Mouse (Mus musculus) hindbrain, embryonic 13.5 days (tissue): Measurements from ENCODE around the gene Golm1. TPM values are rescaled to one million over a fixed set of nuclear protein-coding genes. Genes with fewer than 3 reads are reported as not detected.

Experiments used
- ATAC-seq: fragments of 200-750 bp; cut with Nextera tagmentation; 2 replicates; pipeline ENCODE4 v1.8.0; 2017; ENCODE audit warnings: moderate TSS enrichment; ENCODE audit not compliant: low FRiP score
- H3K27ac ChIP-seq: fragments of 300-500 bp; sonication (generic); 2 replicates; pipeline ENCODE4 v1.5.1; 2015; ENCODE audit warnings: inconsistent platforms, mild to moderate bottlenecking, moderate library complexity
- H3K27me3 ChIP-seq: fragments of 300-500 bp; sonication (generic); 2 replicates; pipeline ENCODE4 v1.6.1; 2015; ENCODE audit warnings: mild to moderate bottlenecking, inconsistent platforms
- H3K36me3 ChIP-seq: fragments of 300-500 bp; sonication (generic); 2 replicates; pipeline ENCODE4 v1.6.1; 2015; ENCODE audit warnings: mild to moderate bottlenecking, inconsistent platforms
- H3K4me1 ChIP-seq: fragments of 300-500 bp; sonication (generic); replicated peaks from 2 replicates; pipeline ENCODE4 v1.6.1; 2015; ENCODE audit warnings: inconsistent platforms
- H3K4me2 ChIP-seq: fragments of 300-500 bp; sonication (generic); 2 replicates; pipeline ENCODE4 v1.6.1; 2015; ENCODE audit warnings: inconsistent platforms, mild to moderate bottlenecking, moderate library complexity
- H3K4me3 ChIP-seq: fragments of 300-500 bp; sonication (generic); 2 replicates; pipeline ENCODE4 v1.5.1; 2015; ENCODE audit warnings: mild to moderate bottlenecking, inconsistent platforms
- H3K9ac ChIP-seq: fragments of 300-500 bp; sonication (generic); 2 replicates; pipeline ENCODE4 v1.6.1; 2015; ENCODE audit warnings: mild to moderate bottlenecking, inconsistent platforms
- H3K9me3 ChIP-seq: fragments of 300-500 bp; sonication (generic); 2 replicates; pipeline ENCODE4 v1.6.1; 2016; ENCODE audit warnings: inconsistent platforms
- WGBS: fragments of 180-500 bp; shearing (Covaris S2); methylation state at CpG from one replicate; pipeline ENCODE4 v1.1.7; 2015; 5-methylcytosine and 5-hydroxymethylcytosine counted together
- polyA plus RNA-seq: library from polyadenylated mRNA; unstranded; fragments of >200 nt; fragmentation: Nextera tagmentation; extraction: Ambion mirVana; gene quantifications from 2 replicates; pipeline ENCODE4 v1.2.1, GENCODE M21; 2015

Golm1 gene
- polyA plus RNA-seq, 1 experiment from 2014 or later = 50.6 TPM

GRCm38 (mm10) chr13:59694008-59694407 is 18.4 kb upstream of the Golm1 start, which contains the start of gene 4921517D22Rik:
Gene 4921517D22Rik (minus strand): TSS chr13:59694108.
- WGBS = 95% methylated on average over 3 of the region's 3 CpGs
- ATAC-seq = no peak

DNA sequence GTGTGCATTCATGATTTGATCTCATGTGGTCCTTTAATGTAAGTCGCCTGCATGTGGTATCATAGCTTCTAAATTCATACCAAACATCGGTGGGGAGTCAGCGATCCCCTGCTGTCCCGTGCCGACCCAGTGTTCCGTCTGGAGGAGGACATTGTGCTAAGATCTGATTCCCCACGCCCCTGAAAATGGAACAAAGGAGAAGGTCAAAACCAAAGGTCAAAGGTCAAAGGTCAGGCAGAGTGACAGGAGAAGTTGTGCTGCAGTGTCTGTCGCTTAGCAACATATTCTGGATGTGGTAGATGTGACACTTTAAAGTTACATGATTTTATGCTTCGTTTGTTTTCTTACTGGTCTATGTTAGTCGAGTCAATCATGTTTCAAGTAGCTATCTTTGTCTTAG is 15.9 kb upstream of the Golm1 start:
- Histone ChIP-seq H3K4me2 (no peak overlapping the region), H3K9ac (no peak overlapping the region), H3K4me3 (no peak overlapping the region), H3K36me3 (no peaks in the 10 kb centered on the region), H3K27ac (no peak overlapping the region), H3K4me1 (no peaks in the 10 kb centered on the region; the same call in 1 of the 2 replicates), H3K27me3 (no peaks in the 10 kb centered on the region), H3K9me3 (no peaks in the 10 kb centered on the region)
- ATAC-seq = no peak
- WGBS = 18% methylated on average over 10 of the region's 10 CpGs

More at GRCm38 (mm10) chr13:59694008-59694407, 18.4 kb upstream of the Golm1 start, which contains the start of gene 4921517D22Rik:
- H3K36me3 ChIP-seq = no peaks in the 10 kb centered on the region
- H3K4me3 ChIP-seq = no peak within 1 kb of the TSS
- no peak within 1 kb of the TSS for H3K9ac ChIP-seq
- 0 out of 2 replicates have a peak, but pooled peaks cover 3% of the 10 kb centered on the region for H3K27me3 ChIP-seq
- no peaks in the 10 kb centered on the region; the same call in 1 of the 2 replicates for H3K4me1 ChIP-seq
- H3K27ac ChIP-seq = no peak within 1 kb of the TSS
- H3K9me3 ChIP-seq = no peaks in the 10 kb centered on the region
- H3K4me2 ChIP-seq = no peak within 1 kb of the TSS

GRCm38 (mm10) chr13:59690576-59690975 is 15.0 kb upstream of the Golm1 start:
- Histone ChIP-seq H3K36me3 (no peaks in the 10 kb centered on the region), H3K27me3 (no peaks in the 10 kb centered on the region), H3K4me2 (no peak overlapping the region), H3K9me3 (no peaks in the 10 kb centered on the region), H3K27ac (no peak overlapping the region), H3K9ac (no peak overlapping the region), H3K4me1 (no peaks in the 10 kb centered on the region; the same call in 1 of the 2 replicates), H3K4me3 (no peak overlapping the region)
- WGBS = 86% methylated on average over 7 of the region's 7 CpGs
- no peak for ATAC-seq

- Histone ChIP-seq H3K9me3 (no peaks in the 10 kb centered on the region), H3K4me2 (no peak overlapping the region), H3K27me3 (no peaks in the 10 kb centered on the region), H3K27ac (no peak overlapping the region), H3K9ac (no peak overlapping the region), H3K36me3 (no peaks in the 10 kb centered on the region), H3K4me3 (no peak overlapping the region), H3K4me1 (no peaks in the 10 kb centered on the region; the same call in 1 of the 2 replicates)
- 95% methylated on average over 3 of the region's 3 CpGs for WGBS
- no peak for ATAC-seq
These were observed 14.2 kb upstream of the Golm1 start for GRCm38 (mm10) chr13:59689843-59690242.

GRCm38 (mm10) chr13:59689313-59689712 is 13.7 kb upstream of the Golm1 start:
- no peak overlapping the region for H3K4me3 ChIP-seq
- no peak overlapping the region for H3K9ac ChIP-seq
- ATAC-seq = no peak
- 89% methylated on average over 9 of the region's 9 CpGs for WGBS
- H3K4me1 ChIP-seq = no peaks in the 10 kb centered on the region; the same call in 1 of the 2 replicates
- no peak overlapping the region for H3K4me2 ChIP-seq
- no peak overlapping the region for H3K27ac ChIP-seq
- no peaks in the 10 kb centered on the region for H3K9me3 ChIP-seq
- no peaks in the 10 kb centered on the region for H3K27me3 ChIP-seq
- no peaks in the 10 kb centered on the region for H3K36me3 ChIP-seq

DNA sequence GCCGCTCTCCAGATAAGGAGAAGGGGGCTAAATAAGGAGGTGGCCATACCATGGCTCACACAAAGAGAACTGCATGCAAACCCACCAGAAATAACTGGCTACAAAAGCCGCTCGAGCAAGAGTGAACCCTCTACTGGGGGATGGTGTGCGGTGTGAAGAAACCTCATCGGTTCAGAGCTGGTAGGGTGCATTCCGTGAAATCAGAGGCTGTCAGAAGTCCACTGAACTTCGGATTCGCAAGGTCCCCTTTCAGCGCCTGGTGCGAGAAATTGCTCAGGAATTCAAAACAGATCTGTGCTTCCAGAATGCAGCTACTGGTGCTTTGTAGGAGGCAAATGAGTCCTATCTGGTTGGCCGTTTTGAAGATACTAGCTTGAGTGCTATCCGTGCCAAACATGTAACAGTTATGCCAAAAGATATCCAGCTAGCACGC is 12.7 kb upstream of the Golm1 start:
- no peaks in the 10 kb centered on the region for H3K27me3 ChIP-seq
- no peak overlapping the region for H3K9ac ChIP-seq
- no peak overlapping the region for H3K4me2 ChIP-seq
- WGBS = 65% methylated on average over 13 of the region's 13 CpGs
- no peak overlapping the region for H3K27ac ChIP-seq
- no peaks in the 10 kb centered on the region for H3K9me3 ChIP-seq
- ATAC-seq = no peak
- H3K36me3 ChIP-seq = no peaks in the 10 kb centered on the region
- no peak overlapping the region for H3K4me3 ChIP-seq
- H3K4me1 ChIP-seq = no peaks in the 10 kb centered on the region; the same call in 1 of the 2 replicates

- WGBS = 85% methylated on average over 3 of the region's 3 CpGs
- Histone ChIP-seq H3K27ac (no peak overlapping the region), H3K27me3 (no peaks in the 10 kb centered on the region), H3K36me3 (no peaks in the 10 kb centered on the region), H3K9me3 (no peaks in the 10 kb centered on the region), H3K4me1 (no peaks in the 10 kb centered on the region), H3K4me3 (no peak overlapping the region), H3K4me2 (no peak overlapping the region), H3K9ac (no peak overlapping the region)
- no peak for ATAC-seq
These were observed 9.6 kb upstream of the Golm1 start for GRCm38 (mm10) chr13:59685236-59685635.

GRCm38 (mm10) chr13:59682629-59683028 is 7.0 kb upstream of the Golm1 start:
- H3K9me3 ChIP-seq = no peaks in the 10 kb centered on the region
- 39% methylated on average over 7 of the region's 7 CpGs for WGBS
- H3K36me3 ChIP-seq = no peaks in the 10 kb centered on the region
- no peak overlapping the region for H3K9ac ChIP-seq
- H3K27ac ChIP-seq = no peak overlapping the region
- no peak for ATAC-seq
- no peak overlapping the region for H3K4me2 ChIP-seq
- H3K4me1 ChIP-seq = no peaks in the 10 kb centered on the region
- H3K4me3 ChIP-seq = no peak overlapping the region
- no peaks in the 10 kb centered on the region for H3K27me3 ChIP-seq

GRCm38 (mm10) chr13:59679908-59680307 is 4.3 kb upstream of the Golm1 start:
- WGBS = 77% methylated on average over 4 of the region's 4 CpGs
- no peak overlapping the region for H3K27ac ChIP-seq
- H3K4me3 ChIP-seq = no peak overlapping the region
- H3K9me3 ChIP-seq = no peaks in the 10 kb centered on the region
- H3K9ac ChIP-seq = no peak overlapping the region
- no peak for ATAC-seq
- H3K27me3 ChIP-seq = no peaks in the 10 kb centered on the region
- H3K36me3 ChIP-seq = no peaks in the 10 kb centered on the region
- H3K4me2 ChIP-seq = no peak overlapping the region
- no peaks in the 10 kb centered on the region for H3K4me1 ChIP-seq

DNA sequence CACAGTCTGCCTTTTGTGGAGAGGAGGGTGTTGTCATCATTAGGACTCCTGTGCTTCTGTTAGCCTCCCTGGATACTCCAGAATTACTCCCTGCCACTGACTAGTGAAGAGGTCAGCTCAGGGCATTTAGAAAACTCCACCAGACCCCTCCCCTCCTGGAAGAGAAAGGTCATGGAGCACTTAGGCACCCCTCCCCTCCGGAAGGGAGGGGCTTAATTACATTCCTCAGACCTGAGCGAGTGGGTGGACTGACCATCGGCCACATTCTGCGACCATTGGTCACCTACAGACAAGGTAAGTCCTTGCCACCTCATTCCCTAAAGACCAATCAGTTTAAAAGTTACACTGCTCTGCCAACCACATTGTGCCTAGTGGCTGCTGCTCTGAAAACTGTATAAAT is 3.7 kb upstream of the Golm1 start:
- no peaks in the 10 kb centered on the region for H3K9me3 ChIP-seq
- no peak overlapping the region for H3K27ac ChIP-seq
- no peaks in the 10 kb centered on the region for H3K36me3 ChIP-seq
- WGBS = 57% methylated on average over 4 of the region's 4 CpGs
- no peak overlapping the region for H3K4me3 ChIP-seq
- ATAC-seq = no peak
- H3K9ac ChIP-seq = no peak overlapping the region
- no peaks in the 10 kb centered on the region for H3K27me3 ChIP-seq
- H3K4me2 ChIP-seq = no peak overlapping the region
- peaks cover 4% of the 10 kb centered on the region for H3K4me1 ChIP-seq

- Histone ChIP-seq H3K9me3 (no peaks in the 10 kb centered on the region), H3K4me3 (no peak overlapping the region), H3K27ac (no peak overlapping the region), H3K4me1 (peaks cover 24% of the 10 kb centered on the region), H3K9ac (no peak overlapping the region), H3K36me3 (no peaks in the 10 kb centered on the region), H3K27me3 (no peaks in the 10 kb centered on the region), H3K4me2 (no peak overlapping the region)
- ATAC-seq = no peak
- 80% methylated on average over 11 of the region's 12 CpGs for WGBS
These were observed 962 bp upstream of the Golm1 start for GRCm38 (mm10) chr13:59676316-59677229.

- peak overlapping the region; percentile 75 for H3K4me3 ChIP-seq
- H3K36me3 ChIP-seq = no peaks in the 10 kb centered on the region
- H3K9me3 ChIP-seq = no peaks in the 10 kb centered on the region
- H3K27ac ChIP-seq = peak overlapping the region; percentile 89
- peak; percentile 29; the same call in 1 of the 2 replicates for ATAC-seq
- under 1% methylated on average over 13 of the region's 13 CpGs for WGBS
- peaks cover 31% of the 10 kb centered on the region for H3K4me1 ChIP-seq
- H3K9ac ChIP-seq = peak overlapping the region; percentile 88
- H3K4me2 ChIP-seq = peak overlapping the region; percentile 57
- H3K27me3 ChIP-seq = no peaks in the 10 kb centered on the region
These were observed 855 bp downstream of the Golm1 start for GRCm38 (mm10) chr13:59674761-59675150.
